17 mouse cellular contexts compared by ENCODE assay signal in genomic region chr1:188537021-188537420, GRCm38 (mm10).
"Had no signal": no experiment of that assay in that cellular context is flagged by ENCODE, and none has a peak within 500 bp of the region (broad histone marks: within the 10 kb centered on the region; RNA-seq: fewer than 3 reads in every experiment).

No protein-coding gene starts in this region.

- ATAC-seq: liver, postnatal 0 days; lung, postnatal 0 days; midbrain, embryonic 13.5 days; midbrain, embryonic 15.5 days had no signal

- H3K4me1 ChIP-seq: lung, embryonic 15.5 days; midbrain, embryonic 13.5 days; midbrain, embryonic 15.5 days; neural tube, embryonic 12.5 days; stomach, embryonic 15.5 days had no signal

- H3K9me3 ChIP-seq: lung, embryonic 15.5 days; midbrain, embryonic 13.5 days; midbrain, embryonic 15.5 days; neural tube, embryonic 12.5 days; stomach, embryonic 15.5 days had no signal

- H3K9ac ChIP-seq: liver, postnatal 0 days; lung, embryonic 15.5 days; midbrain, embryonic 13.5 days; midbrain, embryonic 15.5 days; neural tube, embryonic 12.5 days; stomach, embryonic 15.5 days had no signal

- H3K27me3 ChIP-seq: lung, embryonic 15.5 days; midbrain, embryonic 13.5 days; midbrain, embryonic 15.5 days; neural tube, embryonic 12.5 days; stomach, embryonic 15.5 days had no signal

- H3K27ac ChIP-seq: lung, embryonic 15.5 days; macrophage; midbrain, embryonic 13.5 days; midbrain, embryonic 15.5 days; neural tube, embryonic 12.5 days; stomach, embryonic 15.5 days; stomach, postnatal 0 days had no signal

- DNase-seq: liver, postnatal 0 days; lung, adult 2 months; lung, postnatal 14 days; lung, postnatal 36 days; right cerebral cortex, postnatal 14 days; thymus, adult 2 months; thymus, postnatal 25 days; thymus, postnatal 4 days had no signal

- H3K4me3 ChIP-seq: lung, embryonic 15.5 days; midbrain, embryonic 13.5 days; midbrain, embryonic 15.5 days; neural tube, embryonic 12.5 days; stomach, embryonic 15.5 days had no signal

- H3K4me2 ChIP-seq: lung, embryonic 15.5 days; midbrain, embryonic 11.5 days; midbrain, embryonic 13.5 days; midbrain, embryonic 15.5 days; neural tube, embryonic 12.5 days; stomach, embryonic 15.5 days had no signal

- H3K36me3 ChIP-seq: lung, embryonic 15.5 days; midbrain, embryonic 13.5 days; midbrain, embryonic 15.5 days; neural tube, embryonic 12.5 days; stomach, embryonic 15.5 days had no signal
